Mouse (Mus musculus): ENCODE results near the gene Trpv4. TPM values are rescaled to one million over a fixed set of nuclear protein-coding genes. Genes with fewer than 3 reads are reported as not detected.

Trpv4 gene
- polyA plus RNA-seq, 1 experiment from 2014 or later = 2.1 TPM

DNA sequence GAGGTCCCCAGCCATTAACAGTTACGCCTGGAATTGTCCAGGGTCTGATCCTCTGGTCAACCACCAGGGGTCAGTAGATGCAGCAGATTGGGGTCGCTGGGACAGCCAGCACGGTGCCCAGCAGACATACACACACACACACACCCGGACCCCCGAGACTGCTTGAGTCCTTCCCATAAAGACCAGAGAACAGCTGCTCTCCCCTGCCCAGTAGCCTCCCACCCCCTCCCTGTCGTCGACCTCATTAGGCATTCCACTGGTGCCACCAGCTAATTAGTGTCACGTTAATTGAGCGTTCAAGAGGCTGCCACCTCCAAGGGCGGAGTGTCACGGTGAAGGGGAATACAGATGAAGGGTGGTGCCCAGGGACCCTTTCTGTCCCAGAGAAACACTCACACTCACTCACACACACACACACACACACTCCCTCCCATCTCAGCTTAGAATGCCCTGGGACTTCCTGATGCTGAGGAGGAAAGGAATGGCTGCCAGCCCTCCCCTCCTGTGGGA, 53.4 kb downstream of the Trpv4 start:
- ATAC-seq (ENCODE audit: low FRiP score, low TSS enrichment) (0 out of 2 replicates have a peak, but pooled peaks have one; percentile 25), DNase-seq (ENCODE audit: low spot score) (no peak)

DNA sequence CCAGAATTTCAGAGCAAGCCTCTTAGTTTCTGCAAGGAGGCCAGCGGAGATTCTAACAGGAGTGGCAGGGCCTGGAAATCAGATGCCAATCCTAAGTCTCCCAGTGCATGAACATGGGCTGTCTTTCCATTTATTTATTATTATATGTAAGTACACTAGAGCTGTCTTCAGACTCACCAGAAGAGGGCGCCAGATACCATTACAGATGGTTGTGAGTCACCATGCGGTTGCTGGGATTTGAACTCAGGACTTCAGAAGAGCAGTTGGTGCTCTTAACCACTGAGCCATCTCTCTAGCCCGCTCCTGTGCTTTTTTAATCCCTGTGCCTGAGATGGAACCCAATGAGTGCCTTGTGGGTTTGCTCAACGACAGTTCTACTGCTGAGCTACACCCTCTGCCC, 54.2 kb downstream of the Trpv4 start:
- TF ChIP-seq CTCF (IDR thresholded peaks at IDR 0.05; ENCODE audit: low read depth) (peak; percentile 62), EP300 (optimal IDR thresholded peaks at IDR 0.05) (no peak)
- DNase-seq (ENCODE audit: low spot score) (no peak), ATAC-seq (ENCODE audit: low FRiP score, low TSS enrichment) (no peak)

More for the DNA sequence above, 53.4 kb downstream of the Trpv4 start:
- Histone ChIP-seq H3K4me3 (ENCODE audit: low read depth, low read length) (no peak overlapping the region), H3K9me3 (ENCODE audit: control insufficient read depth, low read length) (no peaks in the 10 kb centered on the region), H3K36me3 (ENCODE audit: control insufficient read depth, insufficient read depth, low read length) (no peaks in the 10 kb centered on the region), H3K4me1 (replicated peaks; ENCODE audit: control insufficient read depth, insufficient read depth) (0 out of 2 replicates have a peak, but pooled peaks cover 4% of the 10 kb centered on the region), H3K9ac (ENCODE audit: low read length) (no peak overlapping the region), H3K27ac (replicated peaks) (no peak overlapping the region), H3K4me2 (replicated peaks; ENCODE audit: low read depth) (no peak overlapping the region), H3K27me3 (ENCODE audit: control insufficient read depth, insufficient read depth, low read length) (no peaks in the 10 kb centered on the region)
- 52% methylated on average over 11 of the region's 11 CpGs for WGBS
- TF ChIP-seq CTCF (IDR thresholded peaks at IDR 0.05; ENCODE audit: low read depth) = peak; percentile 73
- no peak for TF ChIP-seq EP300 (optimal IDR thresholded peaks at IDR 0.05)

DNA sequence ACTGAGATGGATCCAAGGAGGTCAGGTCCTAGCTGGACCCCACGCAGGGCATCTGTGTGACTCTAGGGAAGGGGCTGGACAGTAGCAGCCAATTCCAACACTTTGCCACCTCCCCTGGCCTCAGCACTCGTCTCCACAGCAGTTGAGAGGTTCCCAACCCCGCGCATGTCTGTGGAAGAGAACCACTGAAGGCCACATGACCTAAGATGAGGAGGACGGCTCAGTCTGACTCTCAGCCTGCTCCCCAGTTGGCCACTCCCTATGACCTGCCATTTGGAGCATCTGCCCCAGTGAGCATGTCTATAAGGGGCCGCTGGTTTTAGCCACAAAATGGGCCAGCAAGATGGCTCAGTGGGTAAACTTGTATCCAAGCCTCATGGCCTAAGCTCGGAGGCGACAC, 56.2 kb downstream of the Trpv4 start:
- no peaks in the 10 kb centered on the region for H3K9me3 ChIP-seq (ENCODE audit: control insufficient read depth, low read length)
- no peaks in the 10 kb centered on the region for H3K36me3 ChIP-seq (ENCODE audit: control insufficient read depth, insufficient read depth, low read length)
- no peak overlapping the region for H3K4me3 ChIP-seq (ENCODE audit: low read depth, low read length)
- no peaks in the 10 kb centered on the region for H3K4me1 ChIP-seq (replicated peaks; ENCODE audit: control insufficient read depth, insufficient read depth)
- no peaks in the 10 kb centered on the region for H3K27me3 ChIP-seq (ENCODE audit: control insufficient read depth, insufficient read depth, low read length)
- H3K9ac ChIP-seq (ENCODE audit: low read length) = no peak overlapping the region
- 73% methylated on average over 8 of the region's 8 CpGs for WGBS
- TF ChIP-seq EP300 (optimal IDR thresholded peaks at IDR 0.05) (no peak), CTCF (IDR thresholded peaks at IDR 0.05; ENCODE audit: low read depth) (no peak)
- no peak overlapping the region for H3K27ac ChIP-seq (replicated peaks)
- no peak overlapping the region for H3K4me2 ChIP-seq (replicated peaks; ENCODE audit: low read depth)
- ATAC-seq (ENCODE audit: low FRiP score, low TSS enrichment) (no peak), DNase-seq (ENCODE audit: low spot score) (no peak)

More for the DNA sequence above, 54.2 kb downstream of the Trpv4 start:
- Histone ChIP-seq H3K4me1 (replicated peaks; ENCODE audit: control insufficient read depth, insufficient read depth) (0 out of 2 replicates have a peak, but pooled peaks cover 4% of the 10 kb centered on the region), H3K4me2 (replicated peaks; ENCODE audit: low read depth) (no peak overlapping the region), H3K27me3 (ENCODE audit: control insufficient read depth, insufficient read depth, low read length) (no peaks in the 10 kb centered on the region), H3K27ac (replicated peaks) (no peak overlapping the region), H3K9ac (ENCODE audit: low read length) (no peak overlapping the region), H3K36me3 (ENCODE audit: control insufficient read depth, insufficient read depth, low read length) (no peaks in the 10 kb centered on the region), H3K4me3 (ENCODE audit: low read depth, low read length) (no peak overlapping the region), H3K9me3 (ENCODE audit: control insufficient read depth, low read length) (no peaks in the 10 kb centered on the region)
- 78% methylated on average over 5 of the region's 5 CpGs for WGBS

- DNase-seq (ENCODE audit: low spot score) = no peak
- WGBS = 42% methylated on average over 6 of the region's 6 CpGs
- no peak overlapping the region for H3K9ac ChIP-seq (ENCODE audit: low read length)
- no peaks in the 10 kb centered on the region for H3K9me3 ChIP-seq (ENCODE audit: control insufficient read depth, low read length)
- H3K36me3 ChIP-seq (ENCODE audit: control insufficient read depth, insufficient read depth, low read length) = no peaks in the 10 kb centered on the region
- H3K4me3 ChIP-seq (ENCODE audit: low read depth, low read length) = no peak overlapping the region
- no peak overlapping the region for H3K27ac ChIP-seq (replicated peaks)
- H3K4me1 ChIP-seq (replicated peaks; ENCODE audit: control insufficient read depth, insufficient read depth) = peaks cover 9% of the 10 kb centered on the region; the same call in 1 of the 2 replicates
- no peak for TF ChIP-seq EP300 (optimal IDR thresholded peaks at IDR 0.05)
- no peak for TF ChIP-seq CTCF (IDR thresholded peaks at IDR 0.05; ENCODE audit: low read depth)
- H3K4me2 ChIP-seq (replicated peaks; ENCODE audit: low read depth) = no peak overlapping the region
- ATAC-seq (ENCODE audit: low FRiP score, low TSS enrichment) = no peak
- H3K27me3 ChIP-seq (ENCODE audit: control insufficient read depth, insufficient read depth, low read length) = no peaks in the 10 kb centered on the region
Measured at GRCm38 (mm10) chr5:114597652-114598051, 60.6 kb downstream of the Trpv4 start.

DNA sequence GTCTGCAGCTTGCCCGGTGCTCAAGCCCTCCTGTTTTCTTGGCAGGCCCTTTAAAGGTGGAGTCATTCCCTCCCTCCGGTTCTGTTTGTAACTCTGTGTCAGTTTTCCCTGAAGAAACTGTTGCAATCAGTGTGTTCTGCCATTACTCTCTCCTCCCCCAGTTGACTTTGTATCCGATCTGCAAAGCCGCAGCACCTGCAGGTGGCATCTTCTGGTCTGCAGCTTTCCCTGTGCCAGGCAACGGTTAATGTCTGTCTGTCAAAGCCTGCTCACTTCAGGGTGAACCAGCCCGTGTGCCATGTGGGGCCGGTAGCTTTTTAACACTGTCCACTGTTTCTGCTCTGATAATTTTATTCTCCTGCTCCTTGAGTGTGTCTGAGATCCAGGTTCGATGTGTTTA, 61.0 kb downstream of the Trpv4 start:
- no peak overlapping the region for H3K9ac ChIP-seq (ENCODE audit: low read length)
- no peak for DNase-seq (ENCODE audit: low spot score)
- no peaks in the 10 kb centered on the region for H3K9me3 ChIP-seq (ENCODE audit: control insufficient read depth, low read length)
- no peak for TF ChIP-seq CTCF (IDR thresholded peaks at IDR 0.05; ENCODE audit: low read depth)
- TF ChIP-seq EP300 (optimal IDR thresholded peaks at IDR 0.05) = no peak
- WGBS = 30% methylated on average over 8 of the region's 8 CpGs
- H3K36me3 ChIP-seq (ENCODE audit: control insufficient read depth, insufficient read depth, low read length) = no peaks in the 10 kb centered on the region
- H3K27me3 ChIP-seq (ENCODE audit: control insufficient read depth, insufficient read depth, low read length) = no peaks in the 10 kb centered on the region
- H3K4me3 ChIP-seq (ENCODE audit: low read depth, low read length) = no peak overlapping the region
- peaks cover 9% of the 10 kb centered on the region; the same call in 1 of the 2 replicates for H3K4me1 ChIP-seq (replicated peaks; ENCODE audit: control insufficient read depth, insufficient read depth)
- no peak for ATAC-seq (ENCODE audit: low FRiP score, low TSS enrichment)
- no peak overlapping the region; the same call in 1 of the 2 replicates for H3K27ac ChIP-seq (replicated peaks)
- no peak overlapping the region for H3K4me2 ChIP-seq (replicated peaks; ENCODE audit: low read depth)

GRCm38 (mm10) chr5:114596604-114597003, 61.6 kb downstream of the Trpv4 start:
- H3K4me3 ChIP-seq (ENCODE audit: low read depth, low read length) = no peak overlapping the region
- H3K9ac ChIP-seq (ENCODE audit: low read length) = no peak overlapping the region
- H3K36me3 ChIP-seq (ENCODE audit: control insufficient read depth, insufficient read depth, low read length) = no peaks in the 10 kb centered on the region
- no peak overlapping the region for H3K4me2 ChIP-seq (replicated peaks; ENCODE audit: low read depth)
- no peaks in the 10 kb centered on the region for H3K27me3 ChIP-seq (ENCODE audit: control insufficient read depth, insufficient read depth, low read length)
- TF ChIP-seq EP300 (optimal IDR thresholded peaks at IDR 0.05) = no peak
- TF ChIP-seq CTCF (IDR thresholded peaks at IDR 0.05; ENCODE audit: low read depth) = no peak
- no peak for ATAC-seq (ENCODE audit: low FRiP score, low TSS enrichment)
- H3K4me1 ChIP-seq (replicated peaks; ENCODE audit: control insufficient read depth, insufficient read depth) = peaks cover 9% of the 10 kb centered on the region; the same call in 1 of the 2 replicates
- H3K9me3 ChIP-seq (ENCODE audit: control insufficient read depth, low read length) = no peaks in the 10 kb centered on the region
- no peak overlapping the region; the same call in 1 of the 2 replicates for H3K27ac ChIP-seq (replicated peaks)
- no peak for DNase-seq (ENCODE audit: low spot score)
- WGBS = 18% methylated on average over 10 of the region's 10 CpGs
